Mouse (Mus musculus) adrenal gland, adult 2 months (tissue): Measurements from ENCODE around the gene Hif3a. TPM values are rescaled to one million over a fixed set of nuclear protein-coding genes. Genes with fewer than 3 reads are reported as not detected.

Experiments
- DNase-seq: peaks from one replicate; pipeline ENCODE4 v3.0.0; 2021
- polyA plus RNA-seq: library from polyadenylated mRNA; depleted of rRNA; stranded (reverse); fragments of >200 nt; gene quantifications from 2 replicates; pipeline ENCODE4 v1.2.3, GENCODE M21; 2012
- total RNA-seq, 2 experiments: library from RNA; stranded (reverse); gene quantifications; 2 replicates each; pipeline ENCODE4 v1.2.3; 2021

The Hif3a gene
- total and polyA plus RNA-seq, 3 experiments, result 1.6 to 4.0 (median 3.2) TPM

DNA sequence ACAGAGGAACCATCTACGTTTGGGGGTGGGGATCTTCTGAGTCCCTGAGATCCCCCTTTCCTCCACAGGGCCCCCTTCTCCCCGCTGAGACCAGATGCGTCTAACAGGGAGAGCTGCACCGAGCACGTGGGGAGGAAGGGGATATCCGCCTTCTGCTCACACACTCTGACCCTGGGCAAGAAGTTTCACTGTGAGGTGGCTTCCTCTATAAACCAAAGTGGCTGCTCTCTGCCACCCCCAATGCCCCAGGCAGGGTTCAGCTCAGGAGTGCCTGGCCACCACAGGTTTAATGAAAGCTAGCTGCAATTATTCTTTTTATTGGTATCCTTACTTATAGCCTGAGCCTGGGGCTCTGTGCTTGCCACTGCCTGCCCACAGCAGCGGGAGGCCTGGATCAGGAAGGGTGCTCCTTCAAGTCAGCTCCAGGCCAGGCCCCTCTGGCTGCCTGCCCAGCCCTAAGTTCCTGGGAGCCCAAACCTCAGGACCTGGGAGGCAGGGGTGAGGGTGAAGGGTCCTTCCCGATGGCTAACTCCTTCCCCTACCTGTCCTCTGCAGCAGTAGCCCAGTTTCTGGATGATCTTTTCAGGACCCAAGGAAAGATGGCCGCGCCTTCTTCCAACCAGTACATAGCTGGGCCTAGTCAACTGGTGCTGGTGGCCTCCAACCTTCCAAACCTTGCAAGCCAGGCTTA, 37.3 kb downstream of the Hif3a start:
- DNase-seq, result peak; percentile 33

DNA sequence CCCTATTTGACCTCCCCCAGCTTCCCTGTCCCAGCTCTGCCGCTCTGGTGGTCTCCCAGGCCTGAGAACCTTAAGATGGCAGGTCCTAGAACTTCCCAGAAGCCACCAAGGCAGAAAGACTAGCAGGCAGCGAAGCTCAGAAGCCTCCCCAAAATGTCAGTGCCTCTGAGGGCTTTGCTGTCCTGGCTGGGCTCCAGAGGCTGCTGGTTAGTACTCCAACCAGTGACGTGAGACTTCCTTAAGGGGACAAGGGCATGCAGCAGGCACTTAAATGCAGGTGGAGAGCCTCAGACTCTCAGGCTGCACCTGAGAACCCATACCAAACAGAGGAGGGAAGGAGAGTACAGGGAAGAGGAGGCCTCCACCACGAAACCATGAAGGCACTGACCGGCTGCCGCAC, 38.1 kb downstream of the Hif3a start:
- peak; percentile 34 for DNase-seq

GRCm38 (mm10) chr7:17023701-17024100, 38.5 kb downstream of the Hif3a start:
- no peak for DNase-seq

DNA sequence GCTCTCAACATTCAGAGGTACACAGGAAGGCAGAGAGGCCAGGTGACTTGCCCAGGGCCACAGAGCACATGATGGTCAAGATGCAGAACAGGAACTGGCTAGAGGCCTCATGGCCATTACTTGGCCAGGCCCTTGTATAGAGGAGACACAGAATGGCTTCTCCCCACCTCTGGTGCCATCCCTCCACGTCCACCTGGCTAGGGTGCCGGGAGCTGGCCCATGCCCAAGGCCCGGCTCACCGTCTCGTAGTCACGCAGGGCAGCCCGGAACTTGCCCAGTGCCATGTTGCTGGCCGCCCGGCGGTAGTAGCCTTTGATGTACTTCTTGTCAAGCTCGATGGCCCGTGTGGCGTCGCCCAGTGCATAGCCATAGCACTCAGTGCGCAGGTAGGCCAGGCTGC, 40.1 kb downstream of the Hif3a start:
- DNase-seq, result no peak

GRCm38 (mm10) chr7:17019426-17020166, 42.6 kb downstream of the Hif3a start:
- DNase-seq, result no peak

GRCm38 (mm10) chr7:17017921-17018320, 44.3 kb downstream of the Hif3a start:
- no peak for DNase-seq

GRCm38 (mm10) chr7:17017036-17017435, 45.2 kb downstream of the Hif3a start:
- DNase-seq, result peak; percentile 96

GRCm38 (mm10) chr7:17015381-17015780, 46.8 kb downstream of the Hif3a start:
- DNase-seq, result no peak

DNA sequence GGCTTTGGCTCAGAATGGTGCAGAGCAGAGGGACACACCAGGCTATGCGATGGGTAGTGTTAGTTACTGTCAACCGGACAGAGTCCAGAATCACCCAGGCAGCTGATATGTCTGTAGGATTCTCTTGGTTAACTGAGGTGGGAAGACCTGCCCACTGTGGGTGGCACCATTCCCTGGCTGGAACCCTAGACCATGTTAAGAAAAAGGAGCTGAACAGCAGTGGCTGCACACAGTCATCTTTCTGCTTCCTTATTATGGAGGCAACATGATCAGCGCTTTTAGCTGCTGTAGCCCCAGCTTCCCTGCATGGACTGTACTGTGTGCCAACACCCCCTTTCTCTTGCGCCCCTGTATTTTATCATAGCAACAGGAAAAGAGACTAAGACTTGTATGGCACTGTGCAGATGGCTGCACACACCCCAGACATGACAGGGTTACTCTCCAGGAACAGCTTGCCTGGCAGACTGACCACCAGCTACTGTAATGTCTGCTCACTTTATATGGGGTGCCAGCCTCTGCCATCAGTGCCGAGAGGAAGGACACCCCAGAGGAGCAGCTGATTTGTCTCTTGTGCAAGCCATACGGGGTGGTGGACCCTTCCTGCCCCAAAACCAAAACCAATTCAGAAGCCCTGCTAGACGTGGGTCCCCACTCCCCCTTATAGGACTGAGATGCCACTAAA, 50.2 kb downstream of the Hif3a start:
- no peak for DNase-seq

DNA sequence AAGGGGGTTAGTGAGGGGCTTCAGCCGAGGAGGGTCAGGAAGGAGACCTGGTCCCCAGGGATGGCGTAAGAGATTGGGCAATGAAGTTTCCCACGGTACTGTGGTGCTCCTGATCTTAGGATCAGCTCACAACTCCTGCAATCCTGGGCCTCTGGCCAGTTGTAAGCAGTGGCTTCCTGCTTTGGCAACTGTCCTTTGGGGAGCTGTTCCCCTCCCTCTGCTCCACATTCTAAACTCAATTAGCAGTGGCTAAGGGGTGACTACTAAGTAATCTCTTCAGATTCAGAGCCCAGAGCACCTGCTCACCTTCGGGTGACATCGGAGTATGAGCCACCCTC, 52.2 kb downstream of the Hif3a start:
- DNase-seq, result no peak

GRCm38 (mm10) chr7:17009326-17010009, 52.8 kb downstream of the Hif3a start:
- no peak for DNase-seq

- no peak for DNase-seq
Observed at GRCm38 (mm10) chr7:17007300-17007699, 54.9 kb downstream of the Hif3a start.

GRCm38 (mm10) chr7:17004716-17005115, 57.5 kb downstream of the Hif3a start:
- no peak for DNase-seq

DNA sequence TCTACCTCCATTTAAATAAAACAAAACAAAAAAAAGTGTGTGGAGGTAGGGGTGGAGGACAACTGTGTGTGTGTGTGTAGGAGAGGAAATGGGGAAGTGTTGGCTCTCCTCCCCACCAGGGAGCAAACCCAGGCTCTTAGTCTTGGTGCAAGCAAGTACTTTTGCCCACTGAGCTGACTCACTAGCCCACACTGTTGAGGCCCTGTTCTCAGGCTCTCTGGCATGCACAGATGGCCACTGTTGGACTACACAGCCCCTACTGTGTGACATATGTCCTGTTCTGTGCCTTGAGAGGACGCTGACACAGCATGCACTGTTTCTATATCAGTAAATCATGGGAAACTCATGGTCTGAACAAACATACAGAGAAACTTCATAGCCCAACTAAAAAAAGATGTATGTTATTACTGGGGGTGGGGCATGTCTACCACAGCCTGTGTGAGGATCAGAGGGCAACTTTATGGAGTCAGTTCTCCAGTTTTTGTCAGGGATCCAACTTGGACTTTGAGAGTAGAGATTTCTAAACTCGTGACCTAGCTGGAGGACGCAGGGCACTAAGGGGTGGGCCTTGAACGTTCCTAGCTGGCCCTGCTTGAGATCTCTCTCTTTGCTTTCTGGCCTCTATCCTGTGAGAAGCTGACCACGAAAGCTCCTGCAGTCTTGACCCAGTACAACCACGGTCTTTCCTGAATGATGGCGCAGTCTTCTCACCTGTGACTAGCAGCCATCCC, 58.8 kb downstream of the Hif3a start:
- peak; percentile 31 for DNase-seq

DNA sequence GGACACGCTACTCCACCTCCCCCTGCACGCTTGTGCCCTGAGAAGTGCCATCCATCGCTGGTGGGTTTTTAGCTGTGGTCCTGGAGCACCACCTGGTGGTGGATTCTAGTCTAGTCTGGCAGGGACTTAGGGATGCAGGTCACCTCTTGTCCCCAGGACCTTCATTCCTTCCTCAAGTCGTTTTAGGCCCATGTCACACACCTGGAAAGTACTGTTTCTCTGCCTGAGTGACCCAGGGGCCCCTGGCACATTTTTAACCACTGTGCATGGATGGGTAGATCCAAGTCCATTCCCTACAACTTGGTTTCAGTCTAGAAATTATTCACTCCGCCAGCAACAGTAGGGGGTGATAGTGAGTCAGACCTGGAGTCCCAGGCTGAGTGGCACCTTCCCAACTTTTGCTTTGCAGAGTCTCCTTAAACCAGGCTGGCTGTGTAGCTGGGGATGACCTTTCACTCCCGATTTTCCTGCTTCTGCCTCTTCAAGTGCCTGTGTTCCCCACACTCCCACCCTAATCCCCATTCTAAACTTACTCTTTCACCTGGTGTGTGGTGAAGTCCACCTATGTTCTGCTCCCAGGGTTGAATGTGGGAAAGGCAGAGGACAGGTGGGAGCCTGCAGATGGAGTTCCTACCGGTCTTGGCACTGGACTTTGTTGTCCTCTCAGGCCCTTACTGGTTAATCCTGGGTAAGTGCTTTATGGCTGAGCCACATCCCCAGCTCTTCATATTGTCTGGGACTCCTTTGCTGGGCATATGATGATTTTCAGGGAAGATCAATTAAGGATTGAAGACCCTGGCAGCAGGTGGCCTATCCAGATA, 59.6 kb downstream of the Hif3a start:
- DNase-seq, result peak; percentile 80

DNA sequence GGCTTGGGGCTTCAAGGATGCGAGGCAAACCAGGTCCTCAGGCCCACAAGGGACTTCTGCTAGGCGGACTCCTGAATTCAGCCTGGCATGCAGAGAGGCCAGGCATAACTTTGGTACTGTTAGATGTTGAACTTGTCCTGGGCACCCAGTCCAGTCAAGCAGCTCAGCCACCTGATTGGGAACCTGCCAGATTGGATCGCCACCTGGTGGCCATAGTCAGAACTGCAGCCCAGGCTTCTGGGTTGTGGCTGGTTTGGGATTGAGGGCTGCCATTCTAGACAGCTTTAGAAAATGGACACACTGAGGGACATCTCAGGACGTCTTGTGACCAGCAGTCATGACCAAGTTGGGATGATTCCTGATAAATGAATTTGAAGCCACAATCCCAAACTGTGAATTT, 62.6 kb downstream of the Hif3a start:
- peak; percentile 90 for DNase-seq

GRCm38 (mm10) chr7:16999233-16999632, 63.0 kb downstream of the Hif3a start:
- DNase-seq, result no peak

DNA sequence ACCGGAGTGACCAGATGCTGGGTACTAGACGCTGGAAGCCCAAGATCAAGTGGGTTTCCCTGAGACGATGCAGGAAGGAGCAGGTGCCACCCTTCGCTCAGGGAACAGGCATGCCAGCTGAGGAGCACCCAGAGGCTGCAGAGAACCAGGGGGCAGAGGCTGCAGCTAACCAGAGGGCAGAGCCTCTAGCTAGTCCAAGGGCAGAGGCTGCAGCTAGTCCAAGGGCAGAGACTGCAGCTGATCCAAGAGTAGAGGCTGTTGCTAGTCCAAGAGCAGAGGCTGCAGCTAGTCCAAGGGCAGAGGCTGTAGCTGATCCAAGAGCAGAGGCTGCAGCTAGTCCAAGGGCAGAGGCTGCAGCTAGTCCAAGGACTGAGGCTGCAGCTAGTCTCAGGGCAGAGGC, 66.9 kb downstream of the Hif3a start:
- DNase-seq, result no peak

GRCm38 (mm10) chr7:16994400-16994799, 67.8 kb downstream of the Hif3a start:
- DNase-seq, result peak; percentile 40

GRCm38 (mm10) chr7:16993651-16994399, 68.4 kb downstream of the Hif3a start:
- peak; percentile 93 for DNase-seq
